Mouse (Mus musculus) stomach, adult 2 months (tissue): ENCODE data around the gene Slc9c1. TPM values are rescaled to one million over a fixed set of nuclear protein-coding genes. Genes with fewer than 3 reads are reported as not detected.

Experiments
- polyA plus RNA-seq: library from polyadenylated mRNA; depleted of rRNA; stranded (reverse); fragments of >200 nt; gene quantifications from 2 replicates; pipeline ENCODE4 v1.2.3, GENCODE M21; 2012; rRNA removed

The Slc9c1 gene
- not detected in 2 replicates for polyA plus RNA-seq

DNA sequence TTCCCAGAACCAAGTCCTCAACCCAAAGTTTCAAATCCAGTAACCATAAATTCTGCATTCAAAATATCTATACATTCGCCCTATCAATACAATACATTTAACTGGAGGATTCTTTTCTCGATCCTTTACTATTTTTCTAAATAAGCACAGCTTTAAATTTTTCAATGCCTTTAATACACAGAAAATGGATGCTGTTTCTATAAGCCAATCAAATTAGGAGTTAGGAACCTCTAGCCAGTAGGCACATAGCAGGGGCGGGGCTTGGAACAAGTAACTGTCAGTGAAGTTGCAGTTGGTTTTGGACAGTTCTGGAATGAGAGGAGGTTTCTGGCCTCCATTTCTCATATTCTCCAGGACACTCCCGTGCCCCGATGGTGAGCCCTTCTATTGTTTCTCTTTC is at the start of gene Slc9c1:
Gene Slc9c1 (plus strand): TSS at position 301 of the 400 bp plus-strand sequence.

DNA sequence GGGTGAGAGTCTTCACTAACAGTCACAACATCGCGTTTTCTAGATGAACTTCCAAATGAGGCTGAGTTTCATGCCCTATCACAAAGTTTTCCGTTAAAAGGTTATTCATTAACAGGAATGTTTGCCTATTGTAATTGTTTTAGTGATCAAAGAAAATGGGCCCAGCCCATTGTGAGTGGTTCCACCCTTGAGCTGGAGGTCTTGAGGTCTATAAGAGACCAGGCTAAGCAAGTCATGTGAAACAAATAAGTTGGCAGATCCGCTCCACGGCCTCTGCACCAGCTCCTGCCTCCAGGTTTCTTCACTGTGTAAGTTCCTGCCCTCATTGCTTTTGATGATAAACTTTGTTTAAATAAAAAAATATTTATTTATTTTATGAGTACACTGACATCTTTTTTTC is 42.2 kb upstream of the Slc9c1 start, which contains the start of gene Gm609:
Gene Gm609 (minus strand): TSS at position 43 of the 400 bp plus-strand sequence.

DNA sequence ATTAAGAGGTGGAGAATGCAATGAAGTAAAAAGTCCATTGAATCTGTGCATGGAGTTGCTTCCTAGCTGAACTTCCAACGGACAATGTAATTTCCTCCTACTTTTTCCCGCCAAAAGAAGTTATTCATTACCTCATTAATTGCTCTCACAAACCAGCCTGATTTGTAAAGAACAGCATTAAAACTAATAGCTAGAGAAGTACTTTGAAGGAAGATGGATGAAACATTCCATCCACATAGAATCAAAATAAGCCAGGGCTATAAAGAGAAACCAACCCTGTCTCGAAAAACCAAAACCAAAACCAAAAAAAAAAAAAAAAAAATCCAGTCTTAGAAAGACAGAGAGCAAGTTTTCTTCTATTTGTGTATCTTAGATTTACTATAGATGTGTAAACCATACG is 3.2 kb upstream of the Slc9c1 start, which contains the start of gene Gm17783:
Gene Gm17783 (minus strand): TSS at position 101 of the 400 bp plus-strand sequence.

DNA sequence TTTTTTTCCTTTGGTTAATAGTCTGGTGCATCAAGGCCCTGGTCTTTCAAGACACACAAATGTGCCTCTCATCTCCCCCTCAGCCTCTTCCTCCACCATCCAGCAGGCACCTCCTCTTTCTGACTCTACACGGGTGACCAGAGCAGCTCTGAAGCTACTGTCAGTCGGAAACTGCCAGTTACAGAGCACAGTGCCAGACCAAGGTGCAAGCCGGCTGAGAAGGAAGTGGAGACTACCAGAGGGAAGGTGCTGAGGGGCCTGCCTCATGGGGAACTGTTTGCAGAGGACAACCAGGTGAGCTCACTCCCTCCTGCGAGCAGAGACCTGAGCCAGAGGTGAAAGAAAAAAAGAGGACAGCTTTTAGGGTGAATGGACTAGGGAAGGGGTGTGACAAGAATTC is 75.2 kb downstream of the Slc9c1 start, which contains the start of gene Gcsam:
Gene Gcsam (plus strand): TSS at position 114 of the 400 bp plus-strand sequence.

DNA sequence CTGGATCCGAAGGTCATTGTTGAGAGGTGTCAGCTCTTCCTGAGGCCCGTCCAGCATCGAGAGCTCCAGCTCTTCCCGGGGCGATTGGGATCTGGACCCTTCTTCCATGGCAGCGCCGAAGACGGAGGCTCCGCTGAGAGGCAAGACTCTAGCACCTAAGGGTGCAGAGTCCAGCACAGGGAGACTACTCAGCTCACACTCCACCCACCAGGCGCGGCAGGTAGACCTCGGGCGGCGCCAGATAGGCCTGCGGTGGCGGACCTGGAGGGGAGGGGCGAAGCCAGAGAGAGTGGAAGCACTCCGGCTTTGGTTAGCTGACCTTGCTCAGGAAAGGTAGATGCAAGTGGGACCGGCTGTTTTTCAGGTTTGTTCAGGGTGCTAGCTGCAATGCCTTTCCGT is 118.8 kb downstream of the Slc9c1 start, which contains the start of gene BC016579:
Gene BC016579 (minus strand): TSS at position 135 of the 399 bp plus-strand sequence.

Other genes with a start within 250 kb of the Slc9c1 start
- gene Cd200, start 126.3 kb upstream of the Slc9c1 start, polyA plus RNA-seq: 18.5 and 23.5 TPM in 2 replicates
- 0.17 and 0.49 TPM in 2 replicates for gene Gm609, start 42.3 kb upstream of the Slc9c1 start, polyA plus RNA-seq
- gene Gm17783, start 3.3 kb upstream of the Slc9c1 start, polyA plus RNA-seq: not detected in 2 replicates
- not detected in 2 replicates for gene Gcsam, start 75.1 kb downstream of the Slc9c1 start, polyA plus RNA-seq
- 1.0 and 1.2 TPM in 2 replicates for gene BC016579, start 118.8 kb downstream of the Slc9c1 start, polyA plus RNA-seq
- 0.15 TPM in 2 replicates for gene Tmprss7, start 158.3 kb downstream of the Slc9c1 start, polyA plus RNA-seq
- 0.45 and 0.49 TPM in 2 replicates for gene Tagln3, start 189.3 kb downstream of the Slc9c1 start, polyA plus RNA-seq
- 1.1 and 1.8 TPM in 2 replicates for gene Abhd10, start 207.6 kb downstream of the Slc9c1 start, polyA plus RNA-seq